Mouse (Mus musculus) stomach, postnatal 0 days (tissue): ENCODE measurements at regions not wholly inside any gene's neighbourhood (a gene's known extent, or its start where the extent isn't known, plus 50 kb on each side); places are given as distances from the start of the nearest gene placed in this dataset.
A peak's percentile ranks its signal among the peaks of the same experiment; 100 is the strongest.

Experiments
- ATAC-seq: fragments of 200-750 bp; cut with Nextera tagmentation; 2 replicates; pipeline ENCODE4 v1.8.0; 2017; ENCODE audit not compliant: low FRiP score, low TSS enrichment
- DNase-seq: peaks from one replicate; pipeline ENCODE4 v3.0.0-alpha.2; 2016; ENCODE audit warnings: low spot score
- H3K27ac ChIP-seq: fragments of 300-500 bp; sonication (generic); replicated peaks from 2 replicates; pipeline ENCODE4 v1.5.1; 2014; ENCODE audit warnings: mild to moderate bottlenecking, control low read depth
- H3K27me3 ChIP-seq: fragments of 300-500 bp; sonication (generic); 2 replicates; pipeline ENCODE4 v1.6.1; 2014; ENCODE audit warnings: low read length; ENCODE audit not compliant: control insufficient read depth, insufficient read depth
- H3K36me3 ChIP-seq: fragments of 300-500 bp; sonication (generic); 2 replicates; pipeline ENCODE4 v1.6.1; 2014; ENCODE audit warnings: low read length, mixed read lengths; ENCODE audit not compliant: control insufficient read depth, insufficient read depth
- H3K4me1 ChIP-seq: fragments of 300-500 bp; sonication (generic); replicated peaks from 2 replicates; pipeline ENCODE4 v1.6.1; 2014; ENCODE audit warnings: antibody characterized with exemption; ENCODE audit not compliant: control insufficient read depth, insufficient read depth
- H3K4me2 ChIP-seq: fragments of 300-500 bp; sonication (generic); replicated peaks from 2 replicates; pipeline ENCODE4 v1.6.1; 2014; ENCODE audit warnings: low read depth, mild to moderate bottlenecking, control low read depth, moderate library complexity
- H3K4me3 ChIP-seq: fragments of 300-500 bp; sonication (generic); 2 replicates; pipeline ENCODE4 v1.5.1; 2014; ENCODE audit warnings: low read depth, low read length, control low read depth
- H3K9ac ChIP-seq: fragments of 300-500 bp; sonication (generic); 2 replicates; pipeline ENCODE4 v1.6.1; 2014; ENCODE audit warnings: mild to moderate bottlenecking, low read length, control low read depth, mixed read lengths
- H3K9me3 ChIP-seq: fragments of 300-500 bp; sonication (generic); 2 replicates; pipeline ENCODE4 v1.6.1; 2016; ENCODE audit warnings: low read length; ENCODE audit not compliant: control insufficient read depth
- CTCF ChIP-seq: IDR thresholded peaks from 2 replicates; pipeline ENCODE4 v1.5.1; 2016; ENCODE audit warnings: antibody characterized with exemption, low read depth, mild to moderate bottlenecking, moderate library complexity
- EP300 ChIP-seq: optimal IDR thresholded peaks from 2 replicates; pipeline ENCODE3; 2016; ENCODE audit warnings: antibody characterized with exemption
- WGBS: fragments of 180-500 bp; shearing (Covaris S2); extraction: QIAGEN DNeasy Blood & Tissue Kit; methylation state at CpG from one replicate; pipeline ENCODE4 v1.1.7; 2014; 5-methylcytosine and 5-hydroxymethylcytosine counted together

DNA sequence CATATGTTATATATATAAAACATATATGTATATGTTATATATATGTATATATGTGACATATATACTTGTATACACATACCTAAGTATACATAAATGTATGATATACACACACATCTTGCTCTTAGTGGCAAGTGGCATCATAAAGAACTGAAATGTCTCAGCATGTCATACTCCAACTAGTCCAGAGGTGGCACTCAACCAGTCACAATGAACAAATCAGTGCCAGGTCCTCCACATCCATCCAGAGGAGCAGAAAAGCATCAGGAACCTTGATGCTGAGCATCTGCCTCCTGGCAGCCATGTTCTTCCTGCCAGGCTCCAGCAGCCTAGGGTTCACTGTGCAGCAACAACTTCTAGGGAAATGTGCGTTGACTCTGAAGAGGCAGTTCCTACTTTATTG is 405.2 kb upstream of the Mki67 start:
- H3K27ac ChIP-seq = no peak overlapping the region
- no peak for DNase-seq
- 84% methylated on average over 1 of the region's 1 CpGs for WGBS

GRCm38 (mm10) chr7:136124786-136125185 is 408.6 kb upstream of the Mki67 start:
- Histone ChIP-seq H3K27me3 (no peaks in the 10 kb centered on the region), H3K9ac (no peak overlapping the region), H3K36me3 (no peaks in the 10 kb centered on the region), H3K27ac (no peak overlapping the region), H3K4me3 (no peak overlapping the region), H3K9me3 (no peaks in the 10 kb centered on the region), H3K4me2 (no peak overlapping the region), H3K4me1 (no peaks in the 10 kb centered on the region)
- DNase-seq (no peak), ATAC-seq (no peak)
- TF ChIP-seq EP300 (no peak), CTCF (no peak)
- WGBS = 59% methylated on average over 2 of the region's 2 CpGs

More for the DNA sequence above, 405.2 kb upstream of the Mki67 start:
- H3K36me3 ChIP-seq = no peaks in the 10 kb centered on the region
- no peak overlapping the region for H3K4me2 ChIP-seq
- TF ChIP-seq CTCF (peak; percentile 52), EP300 (no peak)
- ATAC-seq = no peak
- H3K9me3 ChIP-seq = no peaks in the 10 kb centered on the region
- H3K9ac ChIP-seq = no peak overlapping the region
- H3K4me3 ChIP-seq = no peak overlapping the region
- no peaks in the 10 kb centered on the region for H3K27me3 ChIP-seq
- H3K4me1 ChIP-seq = no peaks in the 10 kb centered on the region

DNA sequence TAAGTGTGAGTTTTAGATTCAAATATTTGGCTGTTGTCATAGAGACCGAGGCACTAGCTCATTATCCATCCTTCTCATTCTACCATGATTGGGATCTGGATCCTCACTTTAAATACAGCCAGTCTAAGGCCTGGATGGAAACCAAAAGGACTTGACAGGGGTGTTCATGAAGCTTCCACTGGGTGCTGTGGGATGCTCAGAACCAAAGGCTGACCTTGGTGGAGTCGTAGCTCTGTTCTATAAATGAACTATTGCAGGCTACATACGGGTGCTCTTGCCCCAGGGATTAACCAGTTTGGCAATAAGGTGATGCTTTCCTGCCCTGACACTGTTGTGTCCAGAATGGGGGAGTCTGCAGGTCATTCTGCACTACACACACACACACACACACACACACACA is 410.2 kb upstream of the Mki67 start:
- WGBS = 75% methylated on average over 3 of the region's 3 CpGs
- no peak for ATAC-seq

GRCm38 (mm10) chr7:136127576-136127975 is 411.4 kb upstream of the Mki67 start:
- no peak overlapping the region for H3K27ac ChIP-seq
- DNase-seq = no peak
- no peaks in the 10 kb centered on the region for H3K36me3 ChIP-seq
- no peak overlapping the region for H3K4me3 ChIP-seq
- no peak for ATAC-seq
- no peak overlapping the region for H3K9ac ChIP-seq
- H3K4me2 ChIP-seq = no peak overlapping the region
- H3K27me3 ChIP-seq = no peaks in the 10 kb centered on the region
- H3K9me3 ChIP-seq = no peaks in the 10 kb centered on the region
- no peaks in the 10 kb centered on the region for H3K4me1 ChIP-seq
- TF ChIP-seq CTCF (no peak), EP300 (no peak)
- 70% methylated on average over 2 of the region's 2 CpGs for WGBS

More for the DNA sequence above, 410.2 kb upstream of the Mki67 start:
- no peak overlapping the region for H3K9ac ChIP-seq
- TF ChIP-seq EP300 (no peak), CTCF (no peak)
- no peaks in the 10 kb centered on the region for H3K9me3 ChIP-seq
- DNase-seq = no peak
- no peak overlapping the region for H3K4me2 ChIP-seq
- H3K4me3 ChIP-seq = no peak overlapping the region
- H3K4me1 ChIP-seq = no peaks in the 10 kb centered on the region
- no peak overlapping the region for H3K27ac ChIP-seq
- H3K36me3 ChIP-seq = no peaks in the 10 kb centered on the region
- H3K27me3 ChIP-seq = no peaks in the 10 kb centered on the region

- H3K9ac ChIP-seq = no peak overlapping the region
- H3K4me2 ChIP-seq = no peak overlapping the region
- H3K4me1 ChIP-seq = no peaks in the 10 kb centered on the region
- no peak overlapping the region for H3K4me3 ChIP-seq
- ATAC-seq = no peak
- H3K9me3 ChIP-seq = no peaks in the 10 kb centered on the region
- 70% methylated on average over 7 of the region's 7 CpGs for WGBS
- no peaks in the 10 kb centered on the region for H3K27me3 ChIP-seq
- DNase-seq = no peak
- TF ChIP-seq CTCF (no peak), EP300 (no peak)
- no peaks in the 10 kb centered on the region for H3K36me3 ChIP-seq
- H3K27ac ChIP-seq = no peak overlapping the region
Measured at GRCm38 (mm10) chr7:136129721-136130123, 413.6 kb upstream of the Mki67 start.

DNA sequence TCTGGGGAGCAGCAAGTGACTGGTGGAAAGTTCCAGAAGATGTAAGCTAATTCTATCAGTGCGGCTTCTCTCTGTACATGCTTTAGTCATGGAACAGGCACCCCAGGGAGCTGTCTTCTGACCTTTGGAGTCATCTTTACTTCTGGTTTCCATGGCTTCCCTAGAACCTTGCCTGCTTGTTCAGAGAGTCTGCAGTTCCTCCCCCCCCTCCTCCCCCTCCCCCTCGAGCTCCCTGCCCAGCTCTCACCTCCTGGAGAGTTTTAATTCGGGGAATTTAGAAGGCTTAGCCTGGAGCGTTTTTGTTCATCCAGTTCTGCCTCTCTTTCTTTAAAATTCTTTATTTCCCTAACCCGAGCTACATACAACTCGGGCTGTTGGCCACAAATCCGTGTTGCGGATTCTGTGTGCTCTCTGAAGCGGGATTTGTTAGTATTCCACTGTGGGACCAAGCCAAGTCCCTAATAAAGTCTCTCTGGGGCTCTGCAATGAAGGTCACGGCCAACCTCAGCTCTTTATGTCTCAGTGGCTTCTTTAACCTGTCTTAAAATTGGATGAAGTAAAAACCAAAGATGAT is 414.6 kb upstream of the Mki67 start:
- Histone ChIP-seq H3K9ac (no peak overlapping the region), H3K27me3 (no peaks in the 10 kb centered on the region), H3K9me3 (no peaks in the 10 kb centered on the region), H3K4me1 (no peaks in the 10 kb centered on the region), H3K4me3 (no peak overlapping the region), H3K27ac (no peak overlapping the region), H3K4me2 (no peak overlapping the region), H3K36me3 (no peaks in the 10 kb centered on the region)
- DNase-seq = no peak
- no peak for ATAC-seq
- TF ChIP-seq EP300 = no peak
- TF ChIP-seq CTCF = no peak
- WGBS = 46% methylated on average over 10 of the region's 10 CpGs
